Comparison of ENCODE assay signal across 18 mouse cellular contexts in genomic region chr4:57696955-57697354, GRCm38 (mm10). TPM values are rescaled to one million over a fixed set of nuclear protein-coding genes. Genes with fewer than 3 reads are reported as not detected.
DNase-seq lines count a peak whose midpoint lies in the region; TF ChIP-seq lines count a peak whose summit lies in the region.
"Had no signal": no experiment of that assay in that cellular context is flagged by ENCODE, and none has a peak within 500 bp of the region (broad histone marks: within the 10 kb centered on the region; RNA-seq: fewer than 3 reads in every experiment).

No protein-coding gene starts in this region.

- no peak overlapping the region for H3K4me2 ChIP-seq in myocyte (ENCODE audit: low read depth)
- H3K4me2 ChIP-seq: embryonic facial prominence, embryonic 12.5 days; forebrain, embryonic 13.5 days; forebrain, embryonic 15.5 days had no signal

- TF ChIP-seq POLR2A in myocyte (IDR thresholded peaks at IDR 0.05; ENCODE audit: insufficient read length, low read depth) = no peak

- no peaks in the 10 kb centered on the region for H3K27me3 ChIP-seq in myocyte (ENCODE audit: control insufficient read depth, insufficient read depth, insufficient read length)
- H3K27me3 ChIP-seq: embryonic facial prominence, embryonic 12.5 days; forebrain, embryonic 13.5 days; forebrain, embryonic 15.5 days had no signal

- DNase-seq in heart, adult 11 months = peak; percentile 81
- DNase-seq in heart, postnatal 14 days = no peak
- DNase-seq in brain, adult 2 months (ENCODE audit: low read depth, low spot score) = peak; percentile 19
- DNase-seq in thymus, postnatal 4 days = no peak
- DNase-seq: adrenal gland, adult 2 months; adrenal gland, postnatal 10 days; adrenal gland, postnatal 25 days; cerebellum, adult 11-12 months; cerebellum, adult 2 months; cerebellum, adult 9-10 months; cerebellum, postnatal 10 days; cerebellum, postnatal 25 days; forebrain, postnatal 0 days had no signal

- H3ac ChIP-seq in myocyte (ENCODE audit: control insufficient read depth, insufficient read length) = no peak overlapping the region

- intact Hi-C loops in heart, postnatal 14 days (cut with DNase I) = no loop called here

- H3K36me3 ChIP-seq in myocyte (ENCODE audit: control insufficient read depth, insufficient read depth) = peaks cover 22% of the 10 kb centered on the region
- H3K36me3 ChIP-seq: embryonic facial prominence, embryonic 10.5 days; embryonic facial prominence, embryonic 12.5 days; forebrain, embryonic 15.5 days had no signal

- no peaks in the 10 kb centered on the region for H3K79me2 ChIP-seq in myocyte (ENCODE audit: control insufficient read depth, insufficient read depth)

- no peak overlapping the region for H3K4me3 ChIP-seq in myocyte
- H3K4me3 ChIP-seq: embryonic facial prominence, embryonic 10.5 days; embryonic facial prominence, embryonic 12.5 days; forebrain, embryonic 13.5 days; forebrain, embryonic 15.5 days had no signal

TF ChIP-seq in myocyte, 11 proteins besides CTCF, POLR2A, EP300 and RAD21:
- TF ChIP-seq CEBPB (IDR thresholded peaks at IDR 0.05; ENCODE audit: insufficient read depth, poor library complexity, severe bottlenecking) (no peak), POLR2AphosphoS2 (IDR thresholded peaks at IDR 0.05; ENCODE audit: insufficient read length, low read depth) (peak; percentile 61)

RNA-seq across cellular contexts. Expression of gene Akap2, which starts 20.5 kb away (rescaled TPM):
- 100 to 1,000 TPM; 110 to 116 TPM for total RNA-seq in heart, postnatal 14 days (2021)
- 19.3 TPM for polyA plus RNA-seq in myocyte (2012; fragmentation: generic; extraction: Trizol)

Comparison
In these comparisons a context has a peak if more than half of its experiments do, and no peak if none do; other contexts are left out.
1. DNase-seq: peak in heart, adult 11 months (single experiment) and brain, adult 2 months (single experiment); none in heart, postnatal 14 days (0 of 2) and thymus, postnatal 4 days (single experiment).